Mouse (Mus musculus): ENCODE measurements around the gene Eif4a3.

- TF ChIP-seq EP300 (IDR thresholded peaks at IDR 0.05) (no peak), CTCF (IDR thresholded peaks at IDR 0.05) (no peak)
Measured at GRCm38 (mm10) chr11:119264413-119264812, 35.5 kb downstream of the Eif4a3 start.

Measured in lung, postnatal 0 days (tissue).